Mouse (Mus musculus) c-Kit-positive CD71-positive TER-119-negative erythroid progenitor cells, embryonic 14.5 days (primary cell): ENCODE measurements around the gene Cradd.

Experiments used
- DNase-seq: peaks from one replicate; pipeline ENCODE4 v3.0.0-alpha.2; 2013; ENCODE audit warnings: low read depth

Cradd gene

DNA sequence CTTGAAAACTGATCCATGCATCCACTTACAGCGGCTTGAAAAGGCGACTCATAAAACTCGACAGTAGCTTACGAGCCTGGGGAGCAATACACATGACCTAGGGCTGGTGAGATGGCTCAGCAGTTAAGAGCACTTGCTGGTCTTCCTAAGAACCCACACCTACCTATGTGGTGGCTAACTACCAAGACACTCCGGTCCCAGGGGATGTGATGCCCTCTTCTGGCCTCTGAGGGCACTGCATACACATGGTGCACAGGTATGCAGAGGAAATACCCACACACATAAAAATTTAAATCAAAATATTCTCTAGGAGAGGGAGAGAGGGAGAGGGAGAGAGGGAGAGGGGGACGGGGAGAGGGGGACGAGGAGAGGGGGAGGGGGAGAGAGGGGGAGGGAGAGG, 167.5 kb downstream of the Cradd start:
- no peak for DNase-seq

DNA sequence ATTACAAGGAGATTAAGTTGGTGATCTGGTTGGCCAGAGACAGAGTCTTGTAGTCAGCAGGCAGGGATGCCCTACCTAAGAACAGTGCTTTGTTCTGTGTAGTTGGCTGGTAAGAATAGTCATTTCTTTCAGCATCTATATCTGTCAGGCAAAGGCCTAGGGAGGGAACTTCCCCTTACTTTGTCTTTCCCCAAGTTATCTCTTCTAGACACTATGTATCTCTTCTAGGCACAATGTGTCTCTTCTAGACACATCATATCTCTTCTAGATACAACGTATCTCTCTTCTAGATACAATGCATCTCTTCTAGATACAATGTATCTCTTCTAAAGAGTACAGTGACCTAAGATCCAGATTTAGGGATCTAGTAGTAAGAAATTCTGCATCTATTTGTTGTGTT, 169.3 kb downstream of the Cradd start:
- DNase-seq: no peak

DNA sequence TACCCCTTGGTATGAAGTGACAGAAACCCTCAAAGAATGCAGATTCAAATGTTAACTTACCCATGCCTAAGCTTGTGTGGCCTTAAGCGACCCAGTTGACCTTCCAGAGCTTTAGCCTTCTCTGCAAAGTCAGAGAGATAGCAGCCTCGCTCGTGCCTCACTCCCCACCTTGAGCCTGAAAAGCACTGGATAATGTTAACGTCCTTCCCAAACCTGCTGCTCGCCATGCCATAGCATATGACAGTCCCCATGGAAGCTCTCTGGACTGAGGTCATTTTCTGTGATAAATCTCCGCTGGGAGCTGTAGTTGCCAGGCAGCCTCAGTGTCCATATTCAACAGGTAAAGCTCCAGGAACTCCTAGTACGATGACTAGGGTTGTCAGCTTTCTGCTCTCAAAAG, 170.7 kb downstream of the Cradd start:
- no peak for DNase-seq

DNA sequence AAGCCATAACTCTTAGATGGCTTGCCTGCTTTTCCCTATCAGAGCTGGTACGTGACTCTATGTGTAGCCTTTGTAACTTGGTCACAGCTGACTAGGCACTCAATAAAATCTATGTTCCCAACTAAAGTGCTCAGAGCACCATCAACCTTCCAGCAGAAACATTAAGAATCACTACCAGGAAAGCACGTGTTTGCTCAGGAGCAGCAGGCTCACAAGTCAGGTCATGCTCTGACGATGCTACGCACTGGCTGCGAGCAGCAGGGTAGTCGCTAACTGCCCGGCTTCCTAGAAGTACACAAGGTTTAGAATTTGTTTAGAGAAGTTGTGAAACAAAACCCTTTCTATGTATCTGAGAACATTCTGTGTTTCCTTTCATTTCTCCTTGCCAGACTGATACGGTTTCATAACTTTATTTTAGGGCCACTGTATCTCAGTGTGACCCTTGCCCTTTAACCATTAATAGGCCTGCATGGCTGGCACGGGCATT, 171.4 kb downstream of the Cradd start:
- no peak for DNase-seq

DNA sequence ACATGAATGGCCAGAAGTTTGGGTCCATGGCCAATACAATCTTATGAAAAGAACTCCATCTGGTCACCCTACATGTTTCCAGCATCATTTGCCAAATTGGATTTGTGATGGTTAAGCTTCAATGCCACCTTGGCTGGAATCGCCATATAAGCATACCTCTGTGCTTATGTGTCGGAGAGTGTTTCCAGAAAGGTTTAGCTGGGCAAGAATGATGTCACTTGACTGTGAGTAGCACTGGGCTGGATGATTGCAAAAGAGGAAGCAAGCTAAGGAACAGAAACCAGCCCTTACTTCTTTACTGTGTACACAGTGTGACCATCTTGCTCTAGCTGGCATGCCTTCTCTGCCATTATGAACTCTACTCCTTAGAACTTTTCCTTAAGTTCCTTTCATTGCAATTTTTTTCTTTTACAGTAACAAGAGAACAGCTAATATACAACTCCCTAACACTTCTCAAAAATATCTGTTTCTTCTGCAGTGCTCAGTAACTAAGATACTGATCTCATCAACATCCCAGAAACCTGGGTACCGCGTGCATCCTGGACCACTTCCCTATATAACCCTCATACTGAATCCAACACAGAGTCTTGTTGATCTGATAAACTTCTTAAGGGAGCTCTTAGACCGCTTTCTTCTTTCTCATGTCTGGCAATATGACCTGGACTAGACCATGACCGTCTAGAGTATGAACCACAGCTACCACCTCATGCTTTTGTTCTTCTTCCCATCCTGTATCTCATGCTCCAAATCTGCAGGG, 172.7 kb downstream of the Cradd start:
- DNase-seq: no peak

DNA sequence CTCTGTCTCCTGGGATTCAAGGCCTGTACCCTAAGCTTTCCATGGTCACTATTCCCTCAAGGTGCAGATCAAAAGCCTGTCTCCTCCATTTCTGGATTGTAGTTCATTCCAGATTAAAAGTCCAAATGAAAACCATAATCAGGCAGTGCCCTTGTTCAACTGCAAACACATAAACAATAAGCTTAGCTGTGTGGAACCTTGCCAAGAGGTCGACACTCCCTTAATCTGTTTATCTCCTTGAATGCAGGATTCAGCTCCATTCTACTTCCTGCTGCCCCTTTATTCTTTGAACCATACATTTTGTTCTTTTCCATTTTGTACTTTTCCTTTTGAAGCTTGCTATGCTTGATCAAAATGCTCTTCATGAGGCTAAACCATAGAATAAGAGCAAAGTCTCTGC, 174.3 kb downstream of the Cradd start:
- DNase-seq: no peak

DNA sequence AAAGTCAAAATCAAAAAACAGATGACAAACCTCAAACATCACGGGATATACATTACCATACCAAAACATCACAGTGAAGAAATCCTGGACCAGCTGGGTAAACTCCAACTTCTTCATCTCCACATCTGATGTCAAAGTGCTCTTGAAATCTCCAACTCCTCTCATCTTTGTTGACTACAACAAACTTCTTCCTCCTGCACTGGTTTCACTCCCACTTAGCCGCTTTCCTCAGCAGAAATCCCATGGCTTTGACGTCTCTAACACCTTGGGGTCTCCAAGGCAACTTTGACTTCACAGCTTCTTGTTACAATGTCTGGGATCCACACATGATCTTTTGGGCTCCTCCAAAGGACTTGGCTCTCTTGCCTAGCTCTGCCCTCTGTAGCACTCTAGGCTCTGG, 175.3 kb downstream of the Cradd start:
- DNase-seq: no peak

DNA sequence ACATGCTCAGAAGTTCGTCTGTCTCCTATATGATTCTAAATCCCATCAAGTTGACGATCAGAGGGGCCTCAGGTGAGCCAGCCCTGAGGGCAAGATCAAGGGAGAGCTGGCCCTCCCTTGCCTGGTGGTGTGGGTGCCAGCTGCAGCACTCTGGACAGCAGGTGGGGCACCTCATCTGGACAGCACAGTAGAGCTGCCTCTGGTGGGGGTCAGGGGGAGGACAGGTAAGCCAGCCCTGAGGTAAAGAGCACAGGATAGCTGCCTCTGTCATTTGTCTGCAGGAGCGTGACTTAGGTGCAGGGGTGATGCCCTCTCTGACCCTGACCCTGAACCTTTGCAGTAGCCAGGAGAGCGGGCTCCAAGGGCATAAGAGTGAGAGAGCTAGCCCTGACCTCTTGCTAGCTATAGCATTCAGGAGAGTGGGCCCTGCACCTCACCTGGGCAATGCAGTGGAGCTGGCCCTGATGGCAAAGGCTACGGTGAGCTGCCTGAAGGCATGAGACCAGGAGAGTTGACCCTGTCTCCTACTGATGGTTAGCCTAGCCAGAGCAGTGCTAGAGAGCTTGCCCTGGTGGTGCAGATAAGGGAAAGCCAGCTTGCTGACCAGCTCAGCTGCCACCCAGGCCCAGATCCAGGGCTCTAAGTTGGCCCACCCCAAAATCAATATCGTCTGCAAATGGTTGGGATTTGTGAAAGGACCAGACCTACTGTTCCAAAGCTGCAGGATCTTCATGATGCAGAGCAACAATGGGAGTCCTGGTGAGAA, 176.6 kb downstream of the Cradd start:
- no peak for DNase-seq

DNA sequence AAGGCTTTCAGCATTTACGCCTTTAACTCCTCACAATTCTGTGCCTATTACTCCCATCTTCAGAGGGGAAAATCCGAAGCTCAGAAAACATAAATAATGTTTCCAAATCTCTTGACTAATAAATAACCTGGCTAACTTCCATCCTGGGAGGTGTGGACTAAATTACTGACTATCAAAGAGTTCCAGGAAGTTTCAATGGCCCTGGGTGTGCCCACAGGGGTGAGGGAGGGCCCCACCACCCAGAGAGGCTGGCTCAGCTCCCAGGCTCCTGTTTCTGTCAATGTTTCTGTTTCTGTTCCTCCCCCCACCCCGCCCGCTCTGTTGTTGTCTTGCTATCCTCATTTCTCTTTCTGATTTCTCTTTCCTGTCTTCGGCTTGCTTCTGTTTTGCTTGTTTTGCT, 177.4 kb downstream of the Cradd start:
- no peak for DNase-seq

DNA sequence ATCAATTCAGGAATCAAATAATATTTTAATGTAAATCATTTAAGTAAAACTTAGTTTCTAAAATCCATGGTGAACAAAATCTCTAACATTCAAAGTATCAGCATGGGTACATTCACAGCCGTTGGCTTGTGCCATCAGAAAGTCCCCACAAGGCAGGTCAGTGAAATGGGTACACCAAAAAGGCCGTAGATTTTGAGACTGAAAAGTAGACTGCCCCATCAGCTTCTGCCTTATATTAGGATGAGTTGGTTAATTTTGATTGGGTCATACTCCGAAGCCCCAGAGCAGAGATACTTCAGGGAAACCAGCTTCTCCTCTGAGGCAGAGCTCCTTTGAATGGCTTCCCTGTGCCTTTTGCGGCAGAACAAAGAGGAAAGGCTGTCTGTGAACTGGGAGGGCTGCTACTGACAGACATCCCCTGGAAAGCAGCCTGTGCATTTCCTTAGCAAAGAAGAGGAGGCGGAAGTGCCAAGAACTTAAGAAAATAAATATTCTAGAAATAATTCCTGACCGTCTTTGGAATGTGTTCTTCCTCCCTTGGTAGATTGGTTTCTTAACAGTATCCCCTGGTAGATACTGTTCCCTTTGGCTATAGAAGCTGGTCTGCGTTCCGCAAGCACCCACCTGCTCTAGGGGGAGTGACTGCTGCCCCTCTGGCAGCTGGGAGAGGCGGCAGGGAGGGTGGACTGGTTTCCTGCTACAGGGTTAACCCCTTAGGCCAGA, 178.6 kb downstream of the Cradd start:
- no peak for DNase-seq

DNA sequence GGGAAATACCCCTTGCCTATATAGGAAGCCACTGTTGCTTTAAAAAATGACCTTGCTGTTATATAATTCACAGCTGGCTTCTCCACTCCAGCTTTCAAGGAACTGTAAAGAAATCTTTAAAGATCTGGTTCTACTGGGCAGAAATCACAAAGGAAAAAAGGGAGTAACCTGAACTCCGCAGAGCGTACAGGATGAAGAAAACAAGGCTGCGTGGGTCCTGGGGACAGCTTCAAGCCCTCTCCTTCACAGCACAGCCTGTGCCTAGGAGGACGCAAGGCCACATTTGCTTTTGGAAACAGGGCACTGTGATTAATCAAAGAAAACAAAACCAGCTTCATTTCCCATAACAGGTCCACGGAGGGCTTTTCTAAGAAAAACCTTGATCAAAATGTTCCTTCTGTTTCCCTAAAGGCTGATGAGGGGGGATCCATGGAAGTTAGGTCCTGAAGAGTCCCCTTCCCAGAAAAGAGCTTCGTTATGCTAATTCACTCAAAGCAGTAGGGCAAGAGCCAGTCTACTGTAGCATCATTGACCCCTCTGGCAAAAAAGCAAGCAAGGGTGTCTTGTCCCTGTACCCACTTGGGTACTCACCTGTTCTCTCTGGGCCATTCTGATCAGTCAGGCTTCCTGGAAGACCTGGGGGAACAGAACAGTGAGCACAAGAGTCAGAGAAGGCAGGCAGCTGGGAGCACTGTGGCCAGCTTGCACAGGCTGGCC, 179.4 kb downstream of the Cradd start:
- no peak for DNase-seq

DNA sequence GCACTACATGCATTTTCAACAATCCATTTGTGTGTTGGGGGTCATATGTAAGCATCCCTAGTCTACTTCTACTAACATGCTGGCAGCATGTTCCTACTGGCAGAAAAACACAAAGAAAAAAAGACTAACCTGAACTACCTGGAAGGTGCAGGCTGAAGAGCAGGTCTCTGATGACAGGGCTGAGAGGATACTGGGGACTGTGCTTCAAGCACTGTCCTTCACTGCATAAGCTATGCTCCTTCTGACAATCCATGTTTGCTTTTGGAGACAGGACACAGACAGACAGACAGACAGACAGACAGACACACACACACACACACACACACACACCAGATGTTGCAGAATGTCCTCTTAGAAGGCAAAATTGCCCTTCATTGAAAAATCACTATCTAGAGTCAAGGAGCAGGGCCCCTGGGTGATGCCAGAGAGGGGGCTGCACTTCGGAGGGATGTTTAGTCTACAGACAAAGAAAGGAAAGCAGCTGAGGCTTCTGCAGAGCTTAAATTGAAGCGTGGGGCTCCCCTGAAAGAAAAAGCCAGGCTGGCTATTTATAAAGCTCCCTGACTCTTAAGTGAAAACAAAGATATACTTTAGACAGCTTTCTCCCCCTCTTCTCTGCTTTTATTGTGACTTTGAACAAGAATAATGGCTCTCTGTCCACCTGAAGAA, 180.4 kb downstream of the Cradd start:
- DNase-seq: no peak

DNA sequence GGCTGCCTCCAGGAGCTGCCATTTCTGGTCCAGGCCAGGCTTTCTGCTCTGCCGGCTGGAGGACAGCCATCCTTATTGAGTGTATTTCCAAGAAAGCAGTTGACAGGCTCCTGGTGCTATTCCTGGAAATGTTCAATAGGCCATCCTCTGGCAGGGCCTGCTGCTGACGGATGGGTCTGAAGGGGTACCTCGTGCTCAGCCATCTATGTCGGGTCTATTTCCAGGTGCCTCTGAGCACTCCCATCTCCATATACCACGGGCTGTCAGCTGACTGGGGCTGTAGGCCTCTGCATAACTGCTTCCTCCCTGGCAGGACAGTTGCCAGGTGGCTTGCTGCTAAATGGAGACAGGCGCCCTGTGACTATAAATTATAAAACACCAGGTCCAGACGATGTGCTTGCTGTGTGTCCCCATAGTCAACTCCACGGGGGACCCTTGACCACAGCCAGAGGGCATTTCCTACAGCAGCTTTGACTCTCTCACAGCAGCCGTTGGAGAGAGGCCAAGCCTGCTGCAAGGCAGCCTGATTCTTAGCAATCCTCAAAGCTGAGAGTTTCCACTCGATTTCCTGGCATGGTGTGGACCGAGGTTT, 181.0 kb downstream of the Cradd start:
- DNase-seq: no peak

DNA sequence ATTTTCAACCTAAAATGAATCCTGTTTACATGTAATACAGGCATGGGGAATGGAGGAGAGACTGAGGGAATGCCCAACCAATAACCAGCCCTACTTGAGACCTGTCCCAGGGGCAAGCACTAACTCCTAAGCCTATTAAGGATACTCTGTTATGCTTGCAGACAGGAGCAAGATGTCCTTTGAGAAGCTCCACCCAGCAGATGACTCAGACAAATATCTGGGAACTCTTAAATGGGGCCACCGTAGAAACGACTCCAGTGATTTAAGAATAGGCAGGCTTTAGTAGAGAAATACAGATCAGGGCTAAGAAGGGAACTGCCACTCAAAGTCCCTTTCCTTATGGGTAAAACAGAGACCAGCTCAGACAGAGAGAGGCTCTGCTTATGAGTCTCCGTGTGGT, 182.9 kb downstream of the Cradd start:
- DNase-seq: no peak

DNA sequence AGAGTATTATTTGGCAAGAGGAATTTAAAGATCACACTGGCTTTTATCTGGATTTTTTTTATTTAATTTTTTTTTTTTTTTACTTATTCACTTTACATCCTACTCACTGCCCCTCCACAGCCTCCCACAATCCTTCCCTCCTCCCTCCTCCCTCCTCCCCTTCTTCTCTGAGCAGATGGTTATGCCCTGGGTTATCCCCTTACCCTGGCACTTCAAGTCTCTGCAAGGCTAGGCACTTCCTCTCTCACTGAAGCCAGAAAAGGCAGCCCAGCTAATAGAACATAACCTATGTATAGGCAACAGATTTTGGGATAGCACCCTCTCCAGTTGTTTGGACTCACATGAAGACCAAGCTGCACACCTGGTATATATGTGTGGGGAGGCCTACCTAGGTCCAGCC, 183.7 kb downstream of the Cradd start:
- DNase-seq: no peak

DNA sequence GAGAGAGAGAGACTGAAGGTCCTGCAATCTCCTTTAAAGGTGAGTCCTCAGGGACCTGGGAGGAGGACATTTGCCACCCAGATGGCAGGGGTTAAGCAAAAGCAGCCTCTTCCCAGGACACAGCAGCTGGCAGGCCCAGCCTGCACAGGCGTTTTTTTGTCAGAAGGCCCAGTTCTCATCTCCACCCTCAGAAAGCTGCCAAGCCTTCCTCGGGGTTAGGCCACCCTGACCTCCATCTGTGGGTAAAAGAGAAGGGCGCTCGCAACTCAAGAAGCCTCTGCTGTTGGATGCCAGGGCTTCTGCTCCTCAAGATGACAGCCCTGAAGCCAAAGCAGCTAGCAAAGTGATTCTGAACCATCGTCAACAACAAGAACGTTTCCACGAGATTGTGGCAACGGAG, 184.3 kb downstream of the Cradd start:
- DNase-seq: no peak

DNA sequence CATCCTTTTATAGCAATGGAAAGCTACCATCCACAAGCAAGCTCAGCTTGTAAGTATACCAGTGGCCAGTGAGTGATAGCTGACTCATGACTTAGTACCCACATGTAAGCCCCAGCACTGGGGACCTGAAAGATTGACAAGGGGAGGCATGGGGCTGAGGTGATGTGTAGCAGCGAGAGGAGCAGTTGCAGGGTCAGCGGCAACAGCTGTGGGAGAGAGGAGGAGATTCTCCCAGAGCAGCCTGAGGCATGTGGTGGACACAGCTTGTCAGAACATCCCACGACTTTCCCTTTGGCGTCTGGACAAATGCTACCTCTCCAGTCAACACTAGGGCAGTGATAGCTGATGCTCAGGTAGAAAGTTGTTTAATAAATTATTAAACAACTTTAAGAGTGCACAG, 190.9 kb downstream of the Cradd start:
- no peak for DNase-seq
